Mouse (Mus musculus) intestine, embryonic 16.5 days (tissue): ENCODE results near the gene Atp5k. TPM values are rescaled to one million over a fixed set of nuclear protein-coding genes. Genes with fewer than 3 reads are reported as not detected.

ENCODE experiments used
- ATAC-seq: fragments of 200-750 bp; cut with Nextera tagmentation; 2 replicates; pipeline ENCODE4 v1.8.0; 2017; ENCODE audit warnings: moderate TSS enrichment, moderate library complexity
- H3K27ac ChIP-seq: fragments of 300-500 bp; sonication (generic); 2 replicates; pipeline ENCODE4 v1.5.1; 2014; ENCODE audit warnings: mild to moderate bottlenecking, low read length
- H3K27me3 ChIP-seq: fragments of 300-500 bp; sonication (generic); replicated peaks from 2 replicates; pipeline ENCODE4 v1.6.1; 2014; ENCODE audit warnings: low read length, control low read depth, mixed read lengths; ENCODE audit not compliant: control insufficient read depth, insufficient read depth
- H3K36me3 ChIP-seq: fragments of 300-500 bp; sonication (generic); 2 replicates; pipeline ENCODE4 v1.6.1; 2014; ENCODE audit warnings: low read length, control low read depth; ENCODE audit not compliant: control insufficient read depth, insufficient read depth
- H3K4me1 ChIP-seq: fragments of 300-500 bp; sonication (generic); 2 replicates; pipeline ENCODE4 v1.6.1; 2014; ENCODE audit warnings: low read length, control low read depth, mixed read lengths; ENCODE audit not compliant: control insufficient read depth, insufficient read depth
- H3K4me2 ChIP-seq: fragments of 300-500 bp; sonication (generic); 2 replicates; pipeline ENCODE4 v1.6.1; 2014; ENCODE audit warnings: low read depth, low read length, control low read depth
- H3K4me3 ChIP-seq: fragments of 300-500 bp; sonication (generic); 2 replicates; pipeline ENCODE4 v1.5.1; 2014; ENCODE audit warnings: mild to moderate bottlenecking, low read length
- H3K9ac ChIP-seq: fragments of 300-500 bp; sonication (generic); 2 replicates; pipeline ENCODE4 v1.6.1; 2014; ENCODE audit warnings: low read depth, low read length
- H3K9me3 ChIP-seq: fragments of 300-500 bp; sonication (generic); 2 replicates; pipeline ENCODE4 v1.6.1; 2016; ENCODE audit warnings: low read length, control low read depth; ENCODE audit not compliant: control insufficient read depth
- WGBS: fragments of 180-500 bp; shearing (Covaris S2); extraction: QIAGEN DNeasy Blood & Tissue Kit; methylation state at CpG from one replicate; pipeline ENCODE4 v1.1.7; 2014; 5-methylcytosine and 5-hydroxymethylcytosine counted together
- polyA plus RNA-seq: library from polyadenylated mRNA; unstranded; fragments of >200 nt; fragmentation: Nextera tagmentation; extraction: Ambion mirVana; gene quantifications from 2 replicates; pipeline ENCODE4 v1.2.1, GENCODE M21; 2015

The Atp5k gene
- polyA plus RNA-seq, 1 experiment from 2014 or later: 440 TPM

GRCm38 (mm10) chr5:108461082-108462065, 27.1 kb upstream of the Atp5k start, which contains the start of gene Pcgf3:
Pcgf3 (plus strand) TSS chr5:108461232.
- Histone ChIP-seq H3K36me3 (no peaks in the 10 kb centered on the region), H3K9me3 (no peaks in the 10 kb centered on the region), H3K4me1 (peaks cover 16% of the 10 kb centered on the region), H3K27ac (peak within 1 kb of the TSS; percentile 87), H3K27me3 (no peaks in the 10 kb centered on the region), H3K4me3 (peak within 1 kb of the TSS; percentile 95), H3K4me2 (peak within 1 kb of the TSS; percentile 82), H3K9ac (peak within 1 kb of the TSS; percentile 99)
- peak; percentile 97 for ATAC-seq
- WGBS: 1% methylated on average over 54 of the region's 62 CpGs

GRCm38 (mm10) chr5:108460461-108460860, 26.2 kb upstream of the Atp5k start:
- Histone ChIP-seq H3K9me3 (no peaks in the 10 kb centered on the region), H3K4me1 (peaks cover 16% of the 10 kb centered on the region), H3K36me3 (no peaks in the 10 kb centered on the region), H3K27ac (no peak overlapping the region), H3K4me3 (peak overlapping the region; percentile 95), H3K4me2 (peak overlapping the region; percentile 82), H3K27me3 (no peaks in the 10 kb centered on the region), H3K9ac (peak overlapping the region; percentile 99)
- 40% methylated on average over 6 of the region's 6 CpGs for WGBS
- peak; percentile 10; the same call in 1 of the 2 replicates for ATAC-seq

GRCm38 (mm10) chr5:108458706-108459105, 24.5 kb upstream of the Atp5k start:
- Histone ChIP-seq H3K4me1 (peaks cover 12% of the 10 kb centered on the region), H3K9me3 (no peaks in the 10 kb centered on the region), H3K4me2 (no peak overlapping the region), H3K36me3 (no peaks in the 10 kb centered on the region), H3K27ac (no peak overlapping the region), H3K9ac (no peak overlapping the region), H3K27me3 (no peaks in the 10 kb centered on the region), H3K4me3 (no peak overlapping the region)
- ATAC-seq: no peak
- 74% methylated on average over 2 of the region's 2 CpGs for WGBS

GRCm38 (mm10) chr5:108454094-108454493, 19.8 kb upstream of the Atp5k start:
- no peak for ATAC-seq
- 43% methylated on average over 3 of the region's 3 CpGs for WGBS
- H3K9me3 ChIP-seq: no peaks in the 10 kb centered on the region
- H3K4me2 ChIP-seq: no peak overlapping the region
- no peaks in the 10 kb centered on the region for H3K27me3 ChIP-seq
- H3K4me1 ChIP-seq: peaks cover 6% of the 10 kb centered on the region
- no peaks in the 10 kb centered on the region for H3K36me3 ChIP-seq
- no peak overlapping the region for H3K4me3 ChIP-seq
- H3K9ac ChIP-seq: no peak overlapping the region
- H3K27ac ChIP-seq: no peak overlapping the region

GRCm38 (mm10) chr5:108452422-108452821, 18.2 kb upstream of the Atp5k start:
- 72% methylated on average over 1 of the region's 1 CpGs for WGBS
- no peak for ATAC-seq

GRCm38 (mm10) chr5:108451611-108452010, 17.4 kb upstream of the Atp5k start:
- Histone ChIP-seq H3K9ac (no peak overlapping the region), H3K4me1 (peaks cover 12% of the 10 kb centered on the region), H3K9me3 (no peaks in the 10 kb centered on the region), H3K36me3 (no peaks in the 10 kb centered on the region), H3K4me3 (no peak overlapping the region), H3K27me3 (no peaks in the 10 kb centered on the region), H3K27ac (no peak overlapping the region), H3K4me2 (no peak overlapping the region)
- 56% methylated on average over 1 of the region's 1 CpGs for WGBS
- ATAC-seq: no peak

More at GRCm38 (mm10) chr5:108452422-108452821, 18.2 kb upstream of the Atp5k start:
- no peaks in the 10 kb centered on the region for H3K36me3 ChIP-seq
- no peak overlapping the region for H3K4me3 ChIP-seq
- H3K27me3 ChIP-seq: no peaks in the 10 kb centered on the region
- H3K4me1 ChIP-seq: peaks cover 12% of the 10 kb centered on the region
- no peak overlapping the region for H3K27ac ChIP-seq
- H3K4me2 ChIP-seq: no peak overlapping the region
- H3K9me3 ChIP-seq: no peaks in the 10 kb centered on the region
- H3K9ac ChIP-seq: no peak overlapping the region

- no peaks in the 10 kb centered on the region for H3K36me3 ChIP-seq
- no peak for ATAC-seq
- no peak overlapping the region for H3K4me3 ChIP-seq
- no peaks in the 10 kb centered on the region for H3K27me3 ChIP-seq
- no peak overlapping the region for H3K9ac ChIP-seq
- H3K4me1 ChIP-seq: peaks cover 12% of the 10 kb centered on the region
- no peak overlapping the region for H3K27ac ChIP-seq
- no peak overlapping the region for H3K4me2 ChIP-seq
- no peaks in the 10 kb centered on the region for H3K9me3 ChIP-seq
- WGBS: 69% methylated on average over 8 of the region's 8 CpGs
Measured at GRCm38 (mm10) chr5:108450837-108451540, 16.7 kb upstream of the Atp5k start.

- H3K4me2 ChIP-seq: peak within 1 kb of the TSS; percentile 68
- H3K9ac ChIP-seq: peak within 1 kb of the TSS; percentile 62
- ATAC-seq: peak; percentile 92
- peak within 1 kb of the TSS; percentile 63; the same call in 1 of the 2 replicates for H3K27ac ChIP-seq
- H3K9me3 ChIP-seq: no peaks in the 10 kb centered on the region
- peak within 1 kb of the TSS; percentile 46 for H3K4me3 ChIP-seq
- peaks cover 12% of the 10 kb centered on the region for H3K4me1 ChIP-seq
- no peaks in the 10 kb centered on the region for H3K36me3 ChIP-seq
- H3K27me3 ChIP-seq: no peaks in the 10 kb centered on the region
- 12% methylated on average over 24 of the region's 24 CpGs for WGBS
Measured at GRCm38 (mm10) chr5:108448785-108449668, 14.8 kb upstream of the Atp5k start, which contains the start of gene Mfsd7a. Mfsd7a (minus strand) TSS chr5:108448891.
